1 mouse cellular context compared by ENCODE assay signal in genomic region chr17:33629487-33630125, GRCm38 (mm10).
TF ChIP-seq lines count a peak whose summit lies in the region.

No protein-coding gene starts in this region.

TF ChIP-seq in CH12.LX, 34 proteins besides CTCF, POLR2A, EP300 and RAD21 (continued from another document):
- no peak for TF ChIP-seq HCFC1 (IDR thresholded peaks at IDR 0.05; ENCODE audit: low read depth, low read length)
- no peak for TF ChIP-seq RCOR1 (conservative IDR thresholded peaks at IDR 0.05; ENCODE audit: low read depth, low read length)
- no peak for TF ChIP-seq IRF4 (IDR thresholded peaks at IDR 0.05; ENCODE audit: low read depth, low read length)
- TF ChIP-seq JUN (IDR thresholded peaks at IDR 0.05; ENCODE audit: insufficient read depth, low read depth, low read length) = no peak
